Mouse (Mus musculus) embryonic stem cell, embryonic (primary cell): ENCODE measurements around the gene Mgll.

Experiments
- CTCF ChIA-PET, 4 experiments: fragments of 300-600 bp in 2 of 4; fragments of 350-600 bp in 2 of 4; sonication (Branson Sonifier 250); formaldehyde crosslinking; loops; one replicate each; lab custom pipeline; 2022; ENCODE audit warnings: inconsistent platforms in 2 of 4; lab: Charles Lee
- POLR2A ChIA-PET, 4 experiments: fragments of 300-600 bp in 2 of 4; fragments of 350-600 bp in 2 of 4; sonication (Branson Sonifier 250); formaldehyde crosslinking; loops; one replicate each; lab custom pipeline; 2022; ENCODE audit warnings: antibody characterized with exemption in 4 of 4, inconsistent platforms in 1 of 4; lab: Charles Lee

Mgll gene

GRCm38 (mm10) chr6:88736337-88736736 lies 12.1 kb downstream of the Mgll start:
- POLR2A ChIA-PET = no interaction called here
- CTCF ChIA-PET = interaction anchor here in 1 of 4 experiments (0.9 kb wide), 1 partner anchor 174 kb away, joined by 3 read pairs; no protein-coding TSS in a partner anchor

GRCm38 (mm10) chr6:88736741-88737508 lies 12.7 kb downstream of the Mgll start:
- ChIA-PET POLR2A (no interaction called here), CTCF (interaction anchor here in 1 of 4 experiments (0.9 kb wide), 1 partner anchor 173 kb away, joined by 3 read pairs; no protein-coding TSS in a partner anchor)

GRCm38 (mm10) chr6:88737509-88737888 lies 13.3 kb downstream of the Mgll start:
- CTCF ChIA-PET = no interaction called here
- POLR2A ChIA-PET = no interaction called here

GRCm38 (mm10) chr6:88741041-88741440 lies 16.8 kb downstream of the Mgll start:
- POLR2A ChIA-PET = no interaction called here
- CTCF ChIA-PET = interaction anchor here in 2 of 4 experiments (0.6 to 1.1 kb wide), 2 partner anchors 163 to 175 kb away, joined by 3 to 4 read pairs; no protein-coding TSS in a partner anchor

GRCm38 (mm10) chr6:88741791-88742190 lies 17.6 kb downstream of the Mgll start:
- ChIA-PET POLR2A (interaction anchor here in 1 of 4 experiments (1.5 kb wide), 1 partner anchor 11 kb away, joined by 3 read pairs; no protein-coding TSS in a partner anchor), CTCF (no interaction called here)

- CTCF ChIA-PET = no interaction called here
- POLR2A ChIA-PET = interaction anchor here in 1 of 4 experiments (0.9 to 1.5 kb wide), 2 partner anchors 9 to 11 kb away, joined by 3 to 4 read pairs; no protein-coding TSS in a partner anchor
Observed at GRCm38 (mm10) chr6:88742286-88743011, 18.2 kb downstream of the Mgll start.

- POLR2A ChIA-PET = interaction anchor here in 2 of 4 experiments (0.9 to 1.2 kb wide), 2 partner anchors 24 to 98 kb away, joined by 3 read pairs; partner anchors contain the start of gene Abtb1 (in 1 of the 2)
- CTCF ChIA-PET = no interaction called here
Observed at GRCm38 (mm10) chr6:88743601-88744291, 19.5 kb downstream of the Mgll start.

GRCm38 (mm10) chr6:88745027-88745426 lies 20.8 kb downstream of the Mgll start:
- POLR2A ChIA-PET = no interaction called here
- CTCF ChIA-PET = no interaction called here

- CTCF ChIA-PET = no interaction called here
- POLR2A ChIA-PET = interaction anchor here in 1 of 4 experiments (0.8 kb wide), 1 partner anchor 35 kb away, joined by 3 read pairs; no protein-coding TSS in a partner anchor
Observed at GRCm38 (mm10) chr6:88746271-88746670, 22.1 kb downstream of the Mgll start.

GRCm38 (mm10) chr6:88747296-88748040 lies 23.3 kb downstream of the Mgll start:
- CTCF ChIA-PET = interaction anchor here in 1 of 4 experiments (0.7 kb wide), 1 partner anchor 26 kb away, joined by 3 read pairs; no protein-coding TSS in a partner anchor
- POLR2A ChIA-PET = interaction anchor here in 1 of 4 experiments (0.6 kb wide), 1 partner anchor 108 kb away, joined by 3 read pairs; no protein-coding TSS in a partner anchor

GRCm38 (mm10) chr6:88750884-88751283 lies 26.7 kb downstream of the Mgll start:
- POLR2A ChIA-PET = interaction anchor here in 2 of 4 experiments (0.6 to 0.7 kb wide), 3 partner anchors 8 to 334 kb away, joined by 4 to 6 read pairs (median 4); no protein-coding TSS in a partner anchor
- CTCF ChIA-PET = interaction anchor here in 2 of 4 experiments (0.5 to 0.7 kb wide), 3 partner anchors 19 to 627 kb away, joined by 3 to 4 read pairs (median 3); no protein-coding TSS in a partner anchor

- ChIA-PET CTCF (interaction anchor here in 1 of 4 experiments (0.5 kb wide), 1 partner anchor 152 kb away, joined by 10 read pairs; no protein-coding TSS in a partner anchor), POLR2A (interaction anchor here in 2 of 4 experiments (0.6 to 0.7 kb wide), 2 partner anchors 10 to 78 kb away, joined by 3 read pairs; no protein-coding TSS in a partner anchor)
Observed at GRCm38 (mm10) chr6:88752711-88753219, 28.6 kb downstream of the Mgll start.

GRCm38 (mm10) chr6:88753578-88753977 lies 29.4 kb downstream of the Mgll start:
- CTCF ChIA-PET = interaction anchor here in 1 of 4 experiments (1.1 kb wide), 1 partner anchor 163 kb away, joined by 4 read pairs; no protein-coding TSS in a partner anchor
- POLR2A ChIA-PET = interaction anchor here in 2 of 4 experiments (0.6 to 0.7 kb wide), 3 partner anchors 11 to 79 kb away, joined by 3 read pairs; no protein-coding TSS in a partner anchor

- ChIA-PET POLR2A (no interaction called here), CTCF (no interaction called here)
Observed at GRCm38 (mm10) chr6:88756992-88757391, 32.8 kb downstream of the Mgll start.

- ChIA-PET CTCF (no interaction called here), POLR2A (interaction anchor here in 1 of 4 experiments (1.3 kb wide), 1 partner anchor 9 kb away, joined by 3 read pairs; no protein-coding TSS in a partner anchor)
Observed at GRCm38 (mm10) chr6:88758074-88758473, 33.9 kb downstream of the Mgll start.

- POLR2A ChIA-PET = interaction anchor here in 1 of 4 experiments (1.3 kb wide), 1 partner anchor 8 kb away, joined by 3 read pairs; no protein-coding TSS in a partner anchor
Observed at GRCm38 (mm10) chr6:88758568-88759522, 34.6 kb downstream of the Mgll start.

More at GRCm38 (mm10) chr6:88758568-88759522, 34.6 kb downstream of the Mgll start:
- CTCF ChIA-PET = interaction anchor here in 1 of 4 experiments (0.5 to 0.7 kb wide), 2 partner anchors 9 to 97 kb away, joined by 3 read pairs; no protein-coding TSS in a partner anchor
